Mouse (Mus musculus) kidney, postnatal 14 days (tissue): ENCODE results near the gene Crybg2.
A peak's percentile ranks its signal among the peaks of the same experiment; 100 is the strongest.

Experiments used
- DNase-seq: peaks from one replicate; pipeline ENCODE4 v3.0.0; 2022; ENCODE audit warnings: mixed read lengths

The Crybg2 gene

GRCm38 (mm10) chr4:134122281-134122680, 61.7 kb downstream of the Crybg2 start:
- no peak for DNase-seq

GRCm38 (mm10) chr4:134123147-134123546, 62.5 kb downstream of the Crybg2 start:
- no peak for DNase-seq

- DNase-seq: no peak
These were observed 63.3 kb downstream of the Crybg2 start for GRCm38 (mm10) chr4:134123680-134124551.

GRCm38 (mm10) chr4:134125383-134126060, 64.9 kb downstream of the Crybg2 start:
- no peak for DNase-seq

- DNase-seq: no peak
These were observed 65.9 kb downstream of the Crybg2 start for GRCm38 (mm10) chr4:134126300-134127120.

- DNase-seq: no peak
These were observed 66.5 kb downstream of the Crybg2 start for GRCm38 (mm10) chr4:134127121-134127455.

DNA sequence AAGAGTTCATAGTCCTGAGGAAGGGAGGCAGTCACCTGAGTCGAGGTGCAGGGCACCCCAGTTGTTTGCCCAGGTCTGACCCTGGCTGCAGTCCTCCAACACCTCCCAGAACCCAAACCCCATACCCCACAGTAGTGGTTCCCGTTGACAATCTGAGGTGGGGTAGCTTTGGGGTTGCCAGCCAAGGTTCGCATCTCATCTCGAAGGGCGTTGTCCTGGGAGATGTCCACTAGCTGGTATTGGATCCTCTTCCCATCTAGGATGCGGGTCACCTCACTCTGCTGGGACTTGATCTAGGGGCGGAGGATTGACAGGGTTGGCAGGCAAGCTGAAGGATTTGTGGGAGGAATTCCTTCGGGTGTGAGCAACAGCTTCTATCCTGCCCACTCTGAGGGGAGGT, 67.2 kb downstream of the Crybg2 start:
- DNase-seq: no peak

- DNase-seq: peak; percentile 93
These were observed 67.8 kb downstream of the Crybg2 start, which contains the start of gene Sh3bgrl3 for GRCm38 (mm10) chr4:134128221-134128982. TSS of gene Sh3bgrl3 (minus strand) at chr4:134128789.

- no peak for DNase-seq
These were observed 68.4 kb downstream of the Crybg2 start for GRCm38 (mm10) chr4:134128983-134129362.

DNA sequence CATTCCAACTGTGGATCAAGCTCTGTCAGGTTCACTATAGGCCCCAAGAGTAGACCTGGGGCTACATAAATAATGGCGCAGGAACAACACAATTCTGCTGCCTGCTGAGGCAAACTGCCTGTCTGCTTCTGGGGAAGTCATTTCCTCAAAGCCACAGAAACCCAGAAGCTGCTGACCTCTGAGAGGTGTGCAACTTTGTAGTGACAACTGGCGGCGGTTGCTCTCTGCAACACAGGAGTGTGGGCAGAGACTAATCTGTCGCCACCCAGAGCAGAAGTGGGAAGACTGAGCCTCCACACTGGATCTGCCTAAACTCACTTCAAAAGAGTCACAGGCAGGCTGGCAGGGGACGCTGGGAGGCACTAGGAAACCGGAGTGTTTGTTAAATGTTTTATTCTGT, 68.9 kb downstream of the Crybg2 start:
- no peak for DNase-seq

GRCm38 (mm10) chr4:134132117-134132516, 71.5 kb downstream of the Crybg2 start:
- DNase-seq: no peak

DNA sequence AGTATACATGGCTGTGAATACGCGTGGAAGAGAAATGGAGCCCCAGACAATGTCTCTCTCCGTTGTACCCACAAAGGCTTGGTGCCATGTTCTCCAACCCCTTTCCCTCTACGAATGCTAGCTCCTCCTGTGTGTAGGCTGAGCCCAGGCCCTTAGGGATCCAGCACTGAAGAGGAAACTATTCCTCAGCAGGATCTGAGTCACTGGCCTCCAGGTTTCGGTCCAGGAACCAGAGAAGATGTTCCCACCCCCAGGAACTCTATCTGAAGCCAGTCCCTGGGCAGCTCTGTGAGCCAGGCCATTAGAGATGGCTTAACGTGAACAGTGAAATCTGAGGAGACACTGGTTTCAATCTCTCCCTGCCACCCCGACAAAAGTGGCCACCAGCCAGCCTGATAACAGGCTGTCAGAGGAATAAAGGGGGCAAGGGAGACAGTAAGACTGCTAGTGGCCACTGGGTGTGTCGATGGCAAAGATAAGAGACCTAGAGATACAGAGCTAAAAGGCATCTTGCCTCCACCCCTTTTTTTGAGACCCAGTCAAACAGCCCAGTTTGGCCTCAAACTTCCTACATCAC, 72.0 kb downstream of the Crybg2 start:
- no peak for DNase-seq

GRCm38 (mm10) chr4:134136280-134136926, 75.8 kb downstream of the Crybg2 start:
- DNase-seq: no peak

DNA sequence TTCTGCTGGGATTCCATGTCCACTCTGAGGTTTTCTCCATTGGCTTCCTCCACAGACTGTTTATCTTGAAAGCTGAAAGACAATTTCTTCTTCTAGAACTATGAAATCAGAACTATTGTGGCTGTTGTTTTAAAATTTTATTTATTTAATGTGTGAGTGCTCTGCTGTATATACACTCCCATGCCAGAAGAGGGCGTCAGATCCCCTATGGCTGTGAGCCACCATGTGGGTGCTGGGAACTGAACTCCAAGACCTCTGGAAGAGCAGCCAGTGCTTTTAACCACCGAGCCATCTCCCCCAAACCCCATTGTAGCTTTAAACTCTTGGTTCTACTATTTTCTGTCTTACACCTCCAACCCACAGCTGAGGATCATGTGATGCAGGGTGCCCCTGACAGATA, 78.2 kb downstream of the Crybg2 start:
- DNase-seq: no peak
